Mouse (Mus musculus): Measurements from ENCODE around the gene Ndufs1.

DNA sequence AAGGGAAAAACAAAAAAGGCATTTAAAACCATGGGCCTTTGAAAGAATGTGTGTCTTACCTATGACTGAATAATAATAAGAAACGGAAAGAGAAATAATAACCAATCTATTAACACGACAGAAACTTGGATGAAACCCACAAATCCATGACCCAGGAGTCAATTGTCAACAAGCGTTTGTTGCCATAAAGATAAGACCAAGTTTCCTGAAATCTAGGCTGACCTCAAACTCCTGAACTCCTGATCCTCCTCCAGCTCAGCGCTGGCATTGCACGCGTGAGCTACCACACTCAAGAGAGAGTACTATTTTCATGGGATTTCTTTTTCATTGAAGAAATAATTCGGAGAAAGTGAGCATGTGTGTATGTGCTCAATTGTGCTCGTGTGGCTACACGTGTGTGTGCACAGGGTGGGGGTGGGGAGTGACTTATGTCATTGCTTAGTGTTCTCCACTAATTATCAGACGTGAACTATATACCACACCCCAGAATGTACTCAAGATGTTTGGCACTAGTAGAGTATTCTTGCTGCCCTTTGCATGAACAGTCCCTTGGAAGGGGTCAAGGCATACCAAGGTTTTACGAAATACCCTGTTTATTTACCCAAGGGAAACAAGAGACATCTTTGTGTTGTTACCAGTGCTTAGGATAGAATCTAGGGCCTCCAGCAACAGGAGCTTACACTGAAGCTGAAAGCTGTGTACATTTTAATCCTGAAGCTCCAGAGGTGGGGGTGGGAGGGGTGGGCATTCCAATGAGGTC, 15.9 kb upstream of the Ndufs1 start:
- TF ChIP-seq CTCF (IDR thresholded peaks at IDR 0.05), result no peak
- TF ChIP-seq EP300 (IDR thresholded peaks at IDR 0.05), result no peak; the same call in 1 of the 2 replicates

All from lung, postnatal 0 days (tissue).